Mouse (Mus musculus) heart, adult 8-10 months (tissue): ENCODE measurements around the gene Naxd. TPM values are rescaled to one million over a fixed set of nuclear protein-coding genes. Genes with fewer than 3 reads are reported as not detected.
"Not testable (repeated sequence)": the region's sequence is repeated elsewhere in the genome, so short reads cannot be mapped to it uniquely, and the experiment has no call there.

Experiments
- DNase-seq: peaks from one replicate; pipeline ENCODE4 v3.0.0; 2022; ENCODE audit warnings: low spot score
- total RNA-seq, 4 experiments: library from RNA; stranded (reverse); gene quantifications; 2 replicates each; pipeline ENCODE4 v1.2.4; 2022

Gene Naxd
- total RNA-seq, 4 experiments from 2014 or later = 30.7 to 35.3 (median 32.1) TPM

DNA sequence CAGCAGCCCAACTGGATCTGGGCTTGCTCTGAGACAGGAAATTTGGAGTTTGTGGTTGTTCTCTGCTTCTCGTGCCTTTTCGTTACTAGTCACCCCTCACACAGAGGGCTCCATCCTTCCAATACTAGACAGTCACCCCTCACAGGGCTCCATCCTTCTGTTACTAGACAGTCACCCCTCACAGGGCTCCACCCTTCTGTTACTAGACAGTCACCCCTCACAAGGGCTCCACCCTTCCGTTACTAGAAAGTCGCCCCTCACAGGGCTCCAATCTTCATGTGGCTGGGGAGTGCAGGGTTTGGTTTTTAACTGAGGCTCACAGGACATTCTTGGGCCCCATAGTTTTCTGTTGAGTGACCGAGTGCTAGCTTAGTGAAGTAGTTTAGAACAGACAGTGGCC, 15.9 kb downstream of the Naxd start:
- no peak for DNase-seq

GRCm38 (mm10) chr8:11516292-11516691, 19.0 kb downstream of the Naxd start:
- no peak for DNase-seq

DNA sequence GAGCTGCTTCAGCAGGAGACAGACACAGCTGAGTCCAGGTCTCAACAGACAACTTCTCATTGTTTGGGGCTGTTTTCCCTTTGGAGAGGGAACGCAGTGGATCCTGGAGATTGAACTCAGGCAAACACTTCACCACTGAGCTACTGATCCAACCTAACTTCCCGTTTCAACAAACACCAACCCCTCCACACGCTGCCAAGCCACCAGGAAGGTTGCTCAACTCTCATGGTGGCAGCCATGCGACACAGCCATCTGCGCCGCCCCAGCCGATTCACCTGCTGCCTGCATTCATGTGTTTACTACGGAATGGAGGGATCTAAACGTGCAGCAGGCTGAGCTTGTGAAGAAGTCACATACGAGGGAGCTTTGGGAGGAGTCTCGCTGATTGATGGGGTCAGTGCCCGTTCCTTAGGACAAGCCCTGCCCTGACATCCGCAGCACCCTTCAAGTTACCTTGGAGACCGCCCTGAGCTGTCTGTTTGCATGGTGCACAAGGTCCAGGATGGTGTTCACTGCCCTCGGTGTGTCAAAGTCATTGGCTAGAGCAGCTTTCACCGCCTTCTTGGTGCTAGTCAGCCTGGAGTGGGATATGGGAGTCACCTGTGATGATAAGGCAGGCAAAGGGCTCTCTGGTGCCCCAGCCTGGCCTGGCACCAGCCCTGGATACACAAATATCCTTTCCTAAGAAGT, 20.2 kb downstream of the Naxd start:
- DNase-seq = no peak

DNA sequence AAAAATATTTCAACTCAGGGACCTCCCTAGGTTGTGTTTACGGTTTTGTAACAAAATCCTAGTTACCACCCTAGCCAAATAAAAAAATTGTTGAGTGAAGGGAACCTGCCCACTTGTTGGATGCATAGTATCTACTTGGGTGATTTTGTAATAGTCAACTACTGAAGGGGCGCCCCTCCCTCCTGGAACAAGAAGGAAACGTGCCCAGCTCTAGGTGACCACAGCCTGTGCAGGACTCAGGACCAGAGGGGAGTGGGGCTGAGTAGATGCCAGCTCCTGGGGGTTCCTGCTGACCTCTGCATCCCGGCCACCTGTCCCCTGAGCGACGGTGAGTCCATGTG, 20.7 kb downstream of the Naxd start:
- no peak for DNase-seq

GRCm38 (mm10) chr8:11518676-11519075, 21.4 kb downstream of the Naxd start:
- no peak for DNase-seq

GRCm38 (mm10) chr8:11523331-11523730, 26.0 kb downstream of the Naxd start:
- no peak for DNase-seq

GRCm38 (mm10) chr8:11530155-11530770, 33.0 kb downstream of the Naxd start:
- no peak for DNase-seq

GRCm38 (mm10) chr8:11530849-11531248, 33.5 kb downstream of the Naxd start:
- DNase-seq = no peak

DNA sequence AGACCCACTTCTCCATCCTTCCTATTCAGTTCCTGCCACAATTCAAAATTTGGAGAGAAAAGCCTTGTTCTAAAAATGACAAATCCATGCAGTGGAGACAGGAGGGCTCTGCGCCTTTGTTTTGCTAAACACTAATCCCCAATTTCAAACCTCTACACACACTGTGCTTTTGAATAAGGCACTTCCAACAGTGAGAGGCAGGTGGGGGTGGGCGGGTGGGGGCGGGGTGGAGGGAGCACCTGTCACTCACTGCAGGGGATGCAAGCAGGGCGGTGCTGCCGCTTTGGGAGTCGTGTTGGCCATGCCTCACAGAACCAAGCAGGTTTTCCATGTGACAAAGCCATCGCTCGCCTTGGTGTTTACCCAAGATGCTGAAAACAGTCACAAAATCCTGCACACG, 37.2 kb downstream of the Naxd start:
- no peak for DNase-seq

DNA sequence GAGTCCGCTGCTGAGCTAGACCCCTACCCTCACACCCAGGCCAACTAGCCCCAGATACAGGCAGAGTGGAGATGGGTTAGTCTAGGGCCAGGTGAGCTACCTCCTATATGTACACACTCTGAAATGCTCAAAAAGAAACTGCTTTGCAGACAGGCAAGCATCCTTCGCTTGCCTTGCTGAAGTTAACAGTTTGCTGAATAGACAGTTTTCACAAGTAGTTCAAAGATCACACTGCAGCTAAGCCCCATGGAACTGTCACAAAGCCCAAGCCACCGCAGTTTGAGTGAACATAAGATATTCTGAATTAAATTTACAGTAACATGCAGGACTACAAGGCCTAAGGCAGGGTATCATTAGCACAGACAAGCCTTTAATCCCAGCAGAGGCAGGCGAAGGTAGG, 41.7 kb downstream of the Naxd start:
- no peak for DNase-seq

GRCm38 (mm10) chr8:11540182-11540581, 42.9 kb downstream of the Naxd start:
- no peak for DNase-seq

- DNase-seq = no peak
These were observed 44.7 kb downstream of the Naxd start for GRCm38 (mm10) chr8:11542031-11542430.

DNA sequence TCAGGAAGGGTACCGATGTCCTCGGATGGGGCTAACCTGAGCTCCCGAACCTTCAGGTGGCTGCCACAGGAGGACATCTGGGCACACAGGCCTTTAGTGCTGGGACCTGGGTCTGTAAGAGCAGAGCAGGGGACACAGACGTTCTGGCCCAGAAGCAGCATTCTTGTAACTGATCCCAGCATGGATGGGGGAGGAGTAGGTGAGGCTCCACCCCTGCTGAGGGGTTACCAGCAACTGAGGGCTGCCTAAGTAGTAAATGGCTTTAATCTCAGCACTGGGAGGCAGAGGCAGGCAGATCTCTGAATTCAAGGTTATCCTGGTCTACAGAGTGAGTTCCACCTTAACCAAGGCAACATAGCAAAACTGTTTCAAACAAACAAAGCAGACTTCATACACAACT, 45.6 kb downstream of the Naxd start:
- DNase-seq = no peak

DNA sequence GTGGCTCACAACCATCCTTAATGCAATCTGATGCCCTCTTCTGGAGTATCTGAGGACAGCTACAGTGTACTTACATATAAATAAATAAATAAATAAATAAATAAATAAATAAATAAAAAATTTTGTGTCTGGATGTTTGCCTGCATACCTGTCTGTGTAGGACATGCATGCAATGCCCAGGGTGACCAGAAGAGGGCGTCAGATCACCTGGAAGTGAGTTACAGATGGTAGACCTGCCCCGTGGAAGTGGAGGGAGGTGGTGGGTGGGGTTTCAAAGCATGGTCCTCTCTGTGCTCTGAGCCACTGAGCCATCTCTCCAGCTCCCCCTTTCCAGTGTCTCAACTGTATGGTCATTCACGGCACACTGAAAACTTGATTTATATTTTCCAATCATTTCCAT, 47.1 kb downstream of the Naxd start:
- peak; percentile 39 for DNase-seq

DNA sequence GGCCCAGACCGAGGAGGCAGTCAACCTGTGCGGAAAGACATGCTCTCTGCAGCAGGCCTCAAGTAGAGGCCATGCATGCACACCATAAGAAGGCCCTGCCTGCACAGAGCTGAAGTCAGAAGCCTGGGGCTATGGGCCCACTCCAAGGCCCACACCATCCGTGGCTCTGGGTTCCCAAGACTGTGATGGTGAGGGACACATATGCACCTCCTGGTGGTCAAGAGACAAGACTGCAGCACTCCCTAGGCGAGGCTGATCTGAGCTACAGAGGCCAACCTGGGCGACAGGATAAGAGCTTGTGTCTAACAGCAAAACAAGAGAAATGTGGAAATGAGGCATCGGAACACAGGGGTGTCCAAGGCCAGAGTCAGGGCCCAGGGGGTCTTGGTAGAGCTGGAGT, 49.8 kb downstream of the Naxd start:
- DNase-seq = no peak

DNA sequence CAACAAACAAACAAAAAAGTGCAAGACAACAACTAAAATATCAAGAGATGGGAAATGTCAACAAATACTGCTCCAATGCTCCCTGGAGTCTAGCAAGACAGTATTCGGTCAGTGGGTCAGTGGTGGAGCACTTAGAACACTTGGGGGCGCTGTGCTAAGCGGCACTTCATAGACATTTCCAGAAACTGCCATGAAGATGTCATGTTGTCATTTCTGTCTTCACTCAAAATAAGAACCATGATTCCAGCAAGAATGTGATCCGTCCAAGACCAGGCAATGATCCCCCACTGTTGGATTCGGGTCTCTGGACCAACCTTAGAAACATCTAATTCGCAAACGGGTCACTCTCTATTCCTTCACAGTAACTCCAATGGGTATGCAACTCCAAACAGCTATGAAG, 52.4 kb downstream of the Naxd start:
- DNase-seq = peak; percentile 32

DNA sequence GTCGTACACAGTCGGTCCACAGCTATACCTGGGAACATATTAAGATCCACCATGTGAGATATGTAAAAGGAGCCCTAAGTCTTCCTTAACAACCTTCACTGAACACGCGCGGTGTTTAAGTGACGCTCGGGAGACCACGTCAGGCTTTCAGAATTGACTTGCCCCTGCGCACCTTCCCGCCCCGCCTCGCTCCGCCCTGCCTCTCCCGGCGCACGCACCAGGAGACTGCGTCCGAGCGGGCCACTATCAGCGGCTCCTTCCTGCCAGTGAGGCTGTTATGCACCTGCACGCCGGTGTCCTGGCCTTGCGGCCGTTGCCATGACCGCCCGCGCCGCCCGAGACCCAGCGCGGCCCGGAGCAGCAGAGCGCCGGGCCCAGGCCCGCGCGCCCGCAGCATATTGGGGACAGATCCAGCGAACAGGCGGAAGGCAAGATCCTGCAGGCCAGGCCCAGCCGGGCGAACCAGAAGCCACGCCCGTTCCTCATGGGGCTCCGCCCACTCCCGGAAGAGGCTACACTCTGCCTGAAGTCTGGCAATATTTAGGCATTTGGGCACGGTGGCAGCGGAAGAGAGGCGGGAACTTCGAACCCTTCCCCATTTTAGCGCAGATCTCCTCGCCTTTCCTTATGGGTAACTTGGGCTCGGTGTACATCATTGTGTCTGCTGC, 53.1 kb downstream of the Naxd start, which contains the start of gene Cars2:
Gene Cars2 (minus strand): TSS at position 503 of the 668 bp plus-strand sequence.
- DNase-seq = peak; percentile 94

- not testable (repeated sequence) for DNase-seq
These were observed 54.2 kb downstream of the Naxd start for GRCm38 (mm10) chr8:11551497-11551896.

DNA sequence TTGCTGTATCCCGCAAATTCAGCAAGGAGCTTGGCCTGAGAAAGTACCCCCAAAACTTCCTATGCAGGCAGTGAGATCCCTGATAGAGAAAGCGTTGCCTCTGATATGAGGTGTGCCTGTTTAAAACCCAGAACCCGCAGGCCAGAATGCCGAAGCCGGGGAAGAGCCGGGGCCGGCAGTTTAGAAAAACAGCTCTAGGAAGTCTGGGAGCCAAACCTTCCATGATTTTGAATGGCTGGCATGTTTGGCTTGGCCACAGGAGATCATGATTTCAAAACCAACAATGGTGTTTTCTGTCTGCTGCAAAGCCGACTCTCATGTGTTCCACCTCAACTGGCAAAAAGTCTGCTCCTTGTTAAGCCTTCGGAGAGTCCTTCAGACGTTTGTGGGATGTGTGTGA, 55.1 kb downstream of the Naxd start:
- no peak for DNase-seq

GRCm38 (mm10) chr8:11554799-11555719, 57.8 kb downstream of the Naxd start, which contains the start of gene Ing1:
Gene Ing1, plus strand, starts transcription at chr8:11555571.
- peak; percentile 92 for DNase-seq

DNA sequence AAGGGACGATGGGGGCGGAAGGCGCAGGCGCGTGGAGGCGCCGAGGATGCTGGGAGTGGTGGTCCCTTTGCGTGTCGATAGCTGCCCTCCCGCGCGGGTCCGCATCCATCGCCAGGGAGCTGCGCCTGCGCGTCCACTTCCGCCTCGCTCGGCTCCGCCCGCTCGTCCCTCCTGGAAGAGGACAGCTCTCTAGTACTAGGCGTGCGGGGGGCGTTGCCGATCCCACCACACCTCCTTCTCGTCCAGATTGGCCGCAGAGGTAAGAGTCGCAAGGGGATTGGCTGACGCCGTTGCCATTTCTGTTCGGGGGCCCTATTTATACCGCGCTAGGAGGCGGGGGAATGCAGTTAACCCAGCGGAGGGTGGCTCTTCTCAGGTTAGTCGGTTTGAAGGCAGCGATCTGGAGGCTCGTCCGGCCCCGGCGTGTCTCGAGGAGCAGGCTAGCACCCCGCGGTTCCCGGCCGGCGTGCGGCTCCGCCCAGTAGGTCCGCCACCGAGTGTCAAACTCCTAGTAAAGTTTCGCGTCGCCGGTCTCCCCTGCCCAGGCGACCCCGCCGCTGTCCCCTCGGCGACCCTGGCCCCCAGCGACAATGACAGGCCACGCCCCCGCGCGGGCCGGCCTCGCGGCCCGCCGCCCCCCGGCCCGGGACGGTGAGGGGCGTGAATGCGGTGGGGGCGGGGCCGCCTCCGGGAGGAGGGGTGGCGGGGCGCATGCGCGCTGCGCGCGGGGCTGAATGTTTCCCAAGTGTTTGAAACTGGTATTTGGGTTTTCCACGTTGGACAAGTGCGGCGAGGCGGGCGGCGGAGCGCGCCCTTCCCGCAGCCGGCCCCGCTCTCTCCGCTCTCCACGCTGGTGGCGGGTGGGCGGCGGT, 58.6 kb downstream of the Naxd start:
- peak; percentile 98 for DNase-seq
